Mouse (Mus musculus) MEL (cell line): ENCODE measurements at regions not wholly inside any gene's neighbourhood (a gene's known extent, or its start where the extent isn't known, plus 50 kb on each side); places are given as distances from the start of the nearest gene placed in this dataset.

Experiments
- DNase-seq: peaks from one replicate; pipeline ENCODE4 v3.0.0; 2011; ENCODE audit warnings: low read depth, low spot score
- H3K27ac ChIP-seq: 2 replicates; pipeline ENCODE4 v1.5.1; 2012; ENCODE audit warnings: low read depth, mild to moderate bottlenecking, control low read depth, low read length, moderate library complexity; ENCODE audit not compliant: control insufficient read depth
- H3K27me3 ChIP-seq, 2 experiments: fragments of 150-350 bp in 1 of 2; sonication (generic) in 1 of 2; 2 replicates each; pipeline ENCODE4 v1.6.1; 2012; ENCODE audit warnings: low read length in 2 of 2, mild to moderate bottlenecking in 2 of 2, improper control_type of control experiment in 1 of 2, moderate library complexity in 1 of 2; ENCODE audit not compliant: insufficient read depth in 2 of 2, control insufficient read depth in 1 of 2
- H3K36me3 ChIP-seq, 2 experiments: 2 replicates each; pipeline ENCODE4 v1.6.1; 2012 to 2014; ENCODE audit warnings: low read length in 2 of 2, improper control_type of control experiment in 1 of 2, inconsistent platforms in 1 of 2, mild to moderate bottlenecking in 1 of 2; ENCODE audit not compliant: insufficient read depth in 2 of 2, control insufficient read depth in 1 of 2
- H3K4me1 ChIP-seq, 2 experiments: fragments of 150-350 bp in 1 of 2; sonication (generic) in 1 of 2; 2 replicates each; pipeline ENCODE4 v1.6.1; 2012; ENCODE audit warnings: low read length in 2 of 2, improper control_type of control experiment in 1 of 2, mild to moderate bottlenecking in 1 of 2; ENCODE audit not compliant: insufficient read depth in 2 of 2, control insufficient read depth in 1 of 2
- H3K4me3 ChIP-seq, 2 experiments: fragments of 150-350 bp in 1 of 2; sonication (generic) in 1 of 2; 2 replicates each; pipeline ENCODE4 v1.5.1; 2012; ENCODE audit warnings: low read depth in 2 of 2, low read length in 2 of 2, mild to moderate bottlenecking in 2 of 2, moderate library complexity in 2 of 2, control low read depth in 1 of 2, improper control_type of control experiment in 1 of 2; ENCODE audit not compliant: control insufficient read depth in 1 of 2, insufficient read depth in 1 of 2
- H3K79me2 ChIP-seq: 2 replicates; pipeline ENCODE4 v1.6.1; 2012; ENCODE audit warnings: mild to moderate bottlenecking, low read length, moderate library complexity; ENCODE audit not compliant: control insufficient read depth, poor library complexity, insufficient read depth
- H3K9ac ChIP-seq: 2 replicates; pipeline ENCODE4 v1.6.1; 2012; ENCODE audit warnings: low read depth, mild to moderate bottlenecking, control low read depth, low read length, moderate library complexity; ENCODE audit not compliant: control insufficient read depth, poor library complexity, severe bottlenecking
- H3K9me3 ChIP-seq: fragments of 150-350 bp; sonication (generic); replicated peaks from 2 replicates; pipeline ENCODE4 v1.6.1; 2012; ENCODE audit warnings: mild to moderate bottlenecking, low read length, improper control_type of control experiment, moderate library complexity; ENCODE audit not compliant: insufficient read depth
- CHD2 ChIP-seq: IDR thresholded peaks from 2 replicates; pipeline ENCODE4 v1.6.1; 2011; ENCODE audit warnings: low read length, improper control_type of control experiment
- CTCF ChIP-seq, 3 experiments: IDR thresholded peaks in 2 of 3; conservative IDR thresholded peaks in 1 of 3; 2 replicates each; pipeline ENCODE4 v1.5.1; 2011 to 2012; ENCODE audit warnings: low read length in 3 of 3, low read depth in 2 of 3, mild to moderate bottlenecking in 2 of 3, improper control_type of control experiment in 1 of 3, inconsistent platforms in 1 of 3, mixed read lengths in 1 of 3, moderate library complexity in 1 of 3; ENCODE audit not compliant: control insufficient read depth in 1 of 3, insufficient read depth in 1 of 3, poor library complexity in 1 of 3, severe bottlenecking in 1 of 3
- E2F4 ChIP-seq: IDR thresholded peaks from 2 replicates; pipeline ENCODE4 v1.6.1; 2011; ENCODE audit warnings: low read depth, low read length, improper control_type of control experiment, borderline replicate concordance
- ELF1 ChIP-seq: IDR thresholded peaks from 2 replicates; pipeline ENCODE4 v1.6.1; 2014; ENCODE audit warnings: low read depth, mild to moderate bottlenecking, inconsistent platforms, low read length, improper control_type of control experiment, moderate library complexity
- GABPA ChIP-seq: IDR thresholded peaks from 2 replicates; pipeline ENCODE4 v1.6.1; 2012; ENCODE audit warnings: low read depth, mild to moderate bottlenecking, inconsistent platforms, low read length, improper control_type of control experiment, moderate library complexity
- GATA1 ChIP-seq: IDR thresholded peaks from 2 replicates; pipeline ENCODE4 v1.6.1; 2011; ENCODE audit warnings: low read depth, low read length, improper control_type of control experiment
- JUND ChIP-seq: IDR thresholded peaks from 2 replicates; pipeline ENCODE4 v1.6.1; 2011; ENCODE audit warnings: low read depth, mild to moderate bottlenecking, improper control_type of control experiment, low read length
- MAX ChIP-seq: IDR thresholded peaks from 2 replicates; pipeline ENCODE4 v1.6.1; 2011; ENCODE audit warnings: low read length, improper control_type of control experiment
- MAZ ChIP-seq: IDR thresholded peaks from 2 replicates; pipeline ENCODE4 v1.6.1; 2012; ENCODE audit warnings: low read depth, mild to moderate bottlenecking, inconsistent platforms, low read length, improper control_type of control experiment
- MEF2A ChIP-seq: IDR thresholded peaks from 2 replicates; pipeline ENCODE4 v1.6.1; 2014; ENCODE audit warnings: low read depth, mild to moderate bottlenecking, inconsistent platforms, low read length, improper control_type of control experiment; ENCODE audit not compliant: poor library complexity, insufficient replicate concordance, severe bottlenecking; ENCODE audit errors: extremely low read depth
- POLR2AphosphoS5 ChIP-seq: IDR thresholded peaks from 2 replicates; pipeline ENCODE4 v1.6.1; 2012; ENCODE audit warnings: low read depth, borderline replicate concordance, mild to moderate bottlenecking, inconsistent platforms, low read length, moderate library complexity, mixed read lengths
- RCOR1 ChIP-seq: IDR thresholded peaks from 2 replicates; pipeline ENCODE4 v1.6.1; 2012; ENCODE audit warnings: low read depth, mild to moderate bottlenecking, inconsistent platforms, low read length, improper control_type of control experiment
- SMC3 ChIP-seq: IDR thresholded peaks from 2 replicates; pipeline ENCODE4 v1.6.1; 2011; ENCODE audit warnings: low read depth, low read length, improper control_type of control experiment
- TAL1 ChIP-seq: IDR thresholded peaks from 2 replicates; pipeline ENCODE4 v1.6.1; 2012; ENCODE audit warnings: mild to moderate bottlenecking, inconsistent platforms, low read length, moderate library complexity, mixed read lengths
- TBP ChIP-seq: IDR thresholded peaks from 2 replicates; pipeline ENCODE4 v1.8.0; 2011; ENCODE audit warnings: low read depth, low read length, improper control_type of control experiment
- UBTF ChIP-seq: IDR thresholded peaks from 2 replicates; pipeline ENCODE4 v1.6.1; 2012; ENCODE audit warnings: low read depth, mild to moderate bottlenecking, inconsistent platforms, low read length, improper control_type of control experiment, moderate library complexity, borderline replicate concordance; ENCODE audit not compliant: insufficient read depth
- ZC3H11A ChIP-seq: IDR thresholded peaks from 2 replicates; pipeline ENCODE4 v1.6.1; 2012; ENCODE audit warnings: low read depth, mild to moderate bottlenecking, inconsistent platforms, low read length, improper control_type of control experiment
- ZKSCAN1 ChIP-seq: IDR thresholded peaks from 2 replicates; pipeline ENCODE4 v1.6.1; 2012; ENCODE audit warnings: low read depth, mild to moderate bottlenecking, inconsistent platforms, low read length, improper control_type of control experiment, moderate library complexity
- ZMIZ1 ChIP-seq: IDR thresholded peaks from 2 replicates; pipeline ENCODE4 v1.6.1; 2012; ENCODE audit warnings: low read depth, mild to moderate bottlenecking, inconsistent platforms, low read length, improper control_type of control experiment, moderate library complexity

DNA sequence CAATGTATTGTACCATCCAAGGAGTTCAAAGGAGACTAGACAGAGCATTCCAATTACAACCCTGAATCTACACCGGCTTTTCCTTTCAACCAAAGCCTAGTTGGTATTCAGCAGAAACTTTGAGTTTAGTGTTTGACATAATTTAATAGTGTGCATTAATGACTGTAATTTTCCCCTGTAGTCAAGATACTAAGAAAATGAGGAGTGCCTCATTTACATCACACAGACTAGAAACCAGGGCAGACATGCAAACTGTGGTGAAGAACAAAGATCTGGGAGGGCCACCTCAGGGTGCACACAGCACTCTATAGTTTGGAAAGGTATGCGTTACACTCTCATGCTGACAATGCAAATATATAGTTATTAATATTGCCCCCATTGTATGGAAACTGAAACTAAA is 525.4 kb upstream of the Vstm2b start:
- Histone ChIP-seq H3K4me3 (no peak overlapping the region), H3K36me3 (no peaks in the 10 kb centered on the region), H3K9ac (no peak overlapping the region), H3K27me3 (no peaks in the 10 kb centered on the region), H3K4me1 (no peaks in the 10 kb centered on the region), H3K27ac (no peak overlapping the region), H3K9me3 (no peaks in the 10 kb centered on the region), H3K79me2 (no peaks in the 10 kb centered on the region)
- TF ChIP-seq MAX (no peak), E2F4 (no peak), SMC3 (no peak), MEF2A (no peak), ZKSCAN1 (no peak), RCOR1 (no peak), ELF1 (no peak), MAZ (no peak), ZMIZ1 (no peak), TBP (no peak), ZC3H11A (no peak), TAL1 (no peak), GATA1 (no peak), CTCF (IDR thresholded peaks at IDR 0.05 in 2 of 3, conservative IDR thresholded peaks at IDR 0.05 in 1 of 3; ENCODE audit: control insufficient read depth in 1 of 3, insufficient read depth in 1 of 3, low read depth in 2 of 3, low read length in 3 of 3, poor library complexity in 1 of 3, severe bottlenecking in 1 of 3) (no peak), CHD2 (no peak), GABPA (no peak)
- no peak for DNase-seq

DNA sequence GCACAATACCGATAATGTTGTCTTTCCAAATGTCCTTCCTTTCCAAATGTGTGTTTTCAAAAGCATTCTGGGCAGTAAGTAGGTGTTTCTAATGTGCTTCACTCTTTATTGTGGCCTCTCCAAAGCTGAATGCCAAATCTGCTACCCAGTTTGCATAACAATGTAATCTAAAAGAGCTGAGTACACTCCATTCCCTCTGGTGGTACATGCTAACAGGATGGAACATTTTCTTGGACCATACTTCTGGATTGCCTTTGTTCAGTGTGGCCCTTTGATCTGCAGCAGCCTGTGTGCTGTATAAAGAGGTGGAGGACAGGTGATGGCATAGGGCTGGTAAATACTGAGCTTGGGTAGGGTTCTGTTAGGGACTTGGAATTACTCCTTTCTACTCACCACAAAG is 520.3 kb upstream of the Vstm2b start:
- H3K9me3 ChIP-seq: no peaks in the 10 kb centered on the region
- DNase-seq: no peak
- no peaks in the 10 kb centered on the region for H3K27me3 ChIP-seq
- TF ChIP-seq UBTF (no peak), POLR2AphosphoS5 (no peak), CTCF (IDR thresholded peaks at IDR 0.05 in 2 of 3, conservative IDR thresholded peaks at IDR 0.05 in 1 of 3; ENCODE audit: control insufficient read depth in 1 of 3, insufficient read depth in 1 of 3, low read depth in 2 of 3, low read length in 3 of 3, poor library complexity in 1 of 3, severe bottlenecking in 1 of 3) (no peak), JUND (no peak)
- H3K4me3 ChIP-seq: no peak overlapping the region
- no peak overlapping the region for H3K27ac ChIP-seq
- no peaks in the 10 kb centered on the region for H3K4me1 ChIP-seq
- no peaks in the 10 kb centered on the region for H3K79me2 ChIP-seq
- no peaks in the 10 kb centered on the region for H3K36me3 ChIP-seq
- H3K9ac ChIP-seq: no peak overlapping the region
